Mouse (Mus musculus): ENCODE data around the gene Grap.

GRCm38 (mm10) chr11:61686141-61686540, 33.1 kb downstream of the Grap start:
- TF ChIP-seq CTCF (IDR thresholded peaks at IDR 0.05; ENCODE audit: extremely low read depth, insufficient read length, insufficient replicate concordance, low read depth, low read length) (no peak), POLR2A (IDR thresholded peaks at IDR 0.05; ENCODE audit: low read depth, low read length) (no peak)
